Mouse (Mus musculus) hindbrain, embryonic 11.5 days (tissue): ENCODE measurements around the gene Tff1. TPM values are rescaled to one million over a fixed set of nuclear protein-coding genes. Genes with fewer than 3 reads are reported as not detected.
A peak's percentile ranks its signal among the peaks of the same experiment; 100 is the strongest.

ENCODE experiments used
- ATAC-seq: fragments of 200-750 bp; cut with Nextera tagmentation; 2 replicates; pipeline ENCODE4 v1.8.0; 2017; ENCODE audit warnings: mild to moderate bottlenecking, moderate TSS enrichment, moderate library complexity; ENCODE audit not compliant: low FRiP score
- DNase-seq: peaks from one replicate; pipeline ENCODE4 v3.0.0-alpha.2; 2015; ENCODE audit warnings: low spot score
- H3K27ac ChIP-seq: fragments of 300-500 bp; sonication (generic); 2 replicates; pipeline ENCODE4 v1.5.1; 2014; ENCODE audit warnings: mild to moderate bottlenecking, low read depth, low read length
- H3K27me3 ChIP-seq: fragments of 300-500 bp; sonication (generic); 2 replicates; pipeline ENCODE4 v1.6.1; 2014; ENCODE audit warnings: mild to moderate bottlenecking, low read length, moderate library complexity, mixed read lengths; ENCODE audit not compliant: control insufficient read depth, insufficient read depth
- H3K36me3 ChIP-seq: fragments of 300-500 bp; sonication (generic); 2 replicates; pipeline ENCODE4 v1.6.1; 2014; ENCODE audit warnings: mild to moderate bottlenecking, low read length, moderate library complexity, mixed read lengths; ENCODE audit not compliant: control insufficient read depth, insufficient read depth
- H3K4me1 ChIP-seq: fragments of 300-500 bp; sonication (generic); replicated peaks from 2 replicates; pipeline ENCODE4 v1.6.1; 2014; ENCODE audit warnings: low read length, mixed read lengths; ENCODE audit not compliant: control insufficient read depth, insufficient read depth
- H3K4me2 ChIP-seq: fragments of 300-500 bp; sonication (generic); replicated peaks from 2 replicates; pipeline ENCODE4 v1.6.1; 2014; ENCODE audit warnings: mild to moderate bottlenecking, low read depth, low read length
- H3K4me3 ChIP-seq: fragments of 300-500 bp; sonication (generic); 2 replicates; pipeline ENCODE4 v1.5.1; 2014; ENCODE audit warnings: low read depth, low read length
- H3K9ac ChIP-seq: fragments of 300-500 bp; sonication (generic); 2 replicates; pipeline ENCODE4 v1.6.1; 2014; ENCODE audit warnings: low read depth, low read length
- H3K9me3 ChIP-seq: fragments of 300-500 bp; sonication (generic); 2 replicates; pipeline ENCODE4 v1.6.1; 2016; ENCODE audit warnings: low read length; ENCODE audit not compliant: control insufficient read depth
- WGBS: fragments of 180-500 bp; shearing (Covaris S2); extraction: QIAGEN DNeasy Blood & Tissue Kit; methylation state at CpG from one replicate; pipeline ENCODE4 v1.1.7; 2014; 5-methylcytosine and 5-hydroxymethylcytosine counted together
- polyA plus RNA-seq: library from polyadenylated mRNA; unstranded; fragments of >200 nt; fragmentation: Nextera tagmentation; extraction: Ambion mirVana; gene quantifications from 2 replicates; pipeline ENCODE4 v1.2.1, GENCODE M21; 2014

The Tff1 gene
- polyA plus RNA-seq, 1 experiment from 2014 or later: not detected

GRCm38 (mm10) chr17:31144040-31145037, 20.7 kb downstream of the Tff1 start, which contains the start of gene Tff2:
TSS of gene Tff2 (minus strand) at chr17:31144282.
- no peak within 1 kb of the TSS for H3K4me3 ChIP-seq
- 76% methylated on average over 15 of the region's 15 CpGs for WGBS
- DNase-seq: no peak
- ATAC-seq: no peak
- H3K4me2 ChIP-seq: no peak within 1 kb of the TSS
- H3K36me3 ChIP-seq: no peaks in the 10 kb centered on the region
- H3K4me1 ChIP-seq: no peaks in the 10 kb centered on the region
- H3K27ac ChIP-seq: no peak within 1 kb of the TSS
- H3K9ac ChIP-seq: no peak within 1 kb of the TSS
- no peaks in the 10 kb centered on the region for H3K9me3 ChIP-seq
- no peaks in the 10 kb centered on the region; the same call in 1 of the 2 replicates for H3K27me3 ChIP-seq

- no peak overlapping the region for H3K27ac ChIP-seq
- H3K4me3 ChIP-seq: no peak overlapping the region
- no peaks in the 10 kb centered on the region for H3K9me3 ChIP-seq
- no peak overlapping the region for H3K4me2 ChIP-seq
- H3K4me1 ChIP-seq: no peaks in the 10 kb centered on the region
- H3K36me3 ChIP-seq: no peaks in the 10 kb centered on the region
- H3K9ac ChIP-seq: no peak overlapping the region
- ATAC-seq (no peak), DNase-seq (no peak)
- WGBS: 90% methylated on average over 7 of the region's 7 CpGs
- H3K27me3 ChIP-seq: no peaks in the 10 kb centered on the region; the same call in 1 of the 2 replicates
Observed at GRCm38 (mm10) chr17:31142116-31142515, 23.0 kb downstream of the Tff1 start.

GRCm38 (mm10) chr17:31138398-31138797, 26.7 kb downstream of the Tff1 start:
- Histone ChIP-seq H3K9me3 (no peaks in the 10 kb centered on the region), H3K27me3 (no peaks in the 10 kb centered on the region; the same call in 1 of the 2 replicates), H3K36me3 (no peaks in the 10 kb centered on the region), H3K4me2 (no peak overlapping the region), H3K9ac (no peak overlapping the region), H3K4me3 (no peak overlapping the region), H3K27ac (no peak overlapping the region), H3K4me1 (no peaks in the 10 kb centered on the region)
- WGBS: 25% methylated on average over 5 of the region's 5 CpGs
- ATAC-seq (no peak), DNase-seq (peak; percentile 76)

GRCm38 (mm10) chr17:31136821-31137220, 28.3 kb downstream of the Tff1 start:
- no peak overlapping the region for H3K27ac ChIP-seq
- no peaks in the 10 kb centered on the region for H3K36me3 ChIP-seq
- H3K4me2 ChIP-seq: no peak overlapping the region
- no peaks in the 10 kb centered on the region for H3K27me3 ChIP-seq
- WGBS: 97% methylated on average over 1 of the region's 1 CpGs
- ATAC-seq: no peak
- H3K9me3 ChIP-seq: no peaks in the 10 kb centered on the region
- no peaks in the 10 kb centered on the region for H3K4me1 ChIP-seq
- H3K9ac ChIP-seq: no peak overlapping the region
- H3K4me3 ChIP-seq: no peak overlapping the region
- DNase-seq: no peak

GRCm38 (mm10) chr17:31136291-31136690, 28.8 kb downstream of the Tff1 start:
- 64% methylated on average over 3 of the region's 3 CpGs for WGBS

GRCm38 (mm10) chr17:31134913-31135312, 30.2 kb downstream of the Tff1 start:
- no peaks in the 10 kb centered on the region for H3K27me3 ChIP-seq
- H3K27ac ChIP-seq: no peak overlapping the region
- ATAC-seq: no peak
- no peaks in the 10 kb centered on the region for H3K4me1 ChIP-seq
- H3K4me3 ChIP-seq: no peak overlapping the region
- H3K9me3 ChIP-seq: no peaks in the 10 kb centered on the region
- H3K36me3 ChIP-seq: no peaks in the 10 kb centered on the region
- H3K4me2 ChIP-seq: no peak overlapping the region
- DNase-seq: no peak
- 75% methylated on average over 6 of the region's 6 CpGs for WGBS
- H3K9ac ChIP-seq: no peak overlapping the region

More at GRCm38 (mm10) chr17:31136291-31136690, 28.8 kb downstream of the Tff1 start:
- no peak for ATAC-seq
- no peaks in the 10 kb centered on the region for H3K4me1 ChIP-seq
- H3K27me3 ChIP-seq: no peaks in the 10 kb centered on the region
- H3K4me2 ChIP-seq: no peak overlapping the region
- H3K27ac ChIP-seq: no peak overlapping the region
- H3K4me3 ChIP-seq: no peak overlapping the region
- H3K9me3 ChIP-seq: no peaks in the 10 kb centered on the region
- no peak overlapping the region for H3K9ac ChIP-seq
- DNase-seq: no peak
- H3K36me3 ChIP-seq: no peaks in the 10 kb centered on the region

GRCm38 (mm10) chr17:31133776-31134175, 31.3 kb downstream of the Tff1 start:
- 82% methylated on average over 15 of the region's 15 CpGs for WGBS
- ATAC-seq (no peak), DNase-seq (no peak)
- Histone ChIP-seq H3K4me1 (no peaks in the 10 kb centered on the region), H3K9me3 (no peaks in the 10 kb centered on the region), H3K36me3 (no peaks in the 10 kb centered on the region), H3K4me3 (no peak overlapping the region), H3K9ac (no peak overlapping the region), H3K4me2 (no peak overlapping the region), H3K27me3 (no peaks in the 10 kb centered on the region), H3K27ac (no peak overlapping the region)

- Histone ChIP-seq H3K4me2 (no peak overlapping the region), H3K27me3 (no peaks in the 10 kb centered on the region), H3K4me1 (no peaks in the 10 kb centered on the region), H3K9me3 (no peaks in the 10 kb centered on the region), H3K27ac (no peak overlapping the region), H3K36me3 (no peaks in the 10 kb centered on the region), H3K9ac (no peak overlapping the region), H3K4me3 (no peak overlapping the region)
- ATAC-seq (no peak), DNase-seq (no peak)
- WGBS: 87% methylated on average over 10 of the region's 10 CpGs
Observed at GRCm38 (mm10) chr17:31131269-31131821, 33.7 kb downstream of the Tff1 start.
